Mouse (Mus musculus) right cerebral cortex, postnatal 25 days (tissue): ENCODE data around the gene Plagl2.

Source experiments
- DNase-seq: peaks from one replicate; pipeline ENCODE4 v3.0.0; 2022

Gene Plagl2

GRCm38 (mm10) chr2:153187848-153188247 is 53.4 kb downstream of the Plagl2 start:
- DNase-seq, result no peak

- DNase-seq, result no peak
Observed at GRCm38 (mm10) chr2:153186176-153186591, 55.0 kb downstream of the Plagl2 start.

- DNase-seq, result no peak
Observed at GRCm38 (mm10) chr2:153179961-153180360, 61.3 kb downstream of the Plagl2 start.

GRCm38 (mm10) chr2:153179126-153179860 is 61.9 kb downstream of the Plagl2 start:
- peak; percentile 21 for DNase-seq
